ENCODE assay signal across 14 mouse cellular contexts in genomic region chr13:59040156-59040915, GRCm38 (mm10).
DNase-seq lines count a peak whose midpoint lies in the region; ATAC-seq and TF ChIP-seq lines count a peak whose summit lies in the region.
"Had no signal": no experiment of that assay in that cellular context is flagged by ENCODE, and none has a peak within 500 bp of the region (broad histone marks: within the 10 kb centered on the region; RNA-seq: fewer than 3 reads in every experiment).

No protein-coding gene starts in this region.

- no peak overlapping the region for H3K9ac ChIP-seq in heart, embryonic 11.5 days (ENCODE audit: low read depth, low read length)
- H3K9ac ChIP-seq in forebrain, embryonic 16.5 days (replicated peaks; ENCODE audit: low read depth, low read length): no peak overlapping the region
- H3K9ac ChIP-seq in neural tube, embryonic 13.5 days: peak overlapping the region; percentile 45; the same call in 1 of the 2 replicates

- DNase-seq in heart, adult 11 months: peak; percentile 53
- DNase-seq in midbrain, embryonic 10.5 days (ENCODE audit: low spot score): peak; percentile 36
- DNase-seq in lung, postnatal 10 days: no peak
- DNase-seq in gastrocnemius, adult 2 months: no peak
- DNase-seq: adrenal gland, postnatal 10 days; gastrocnemius, postnatal 25 days; kidney, postnatal 36 days; lung, postnatal 14 days had no signal

- no peaks in the 10 kb centered on the region for H3K9me3 ChIP-seq in heart, embryonic 11.5 days (replicated peaks; ENCODE audit: control insufficient read depth, low read length)
- no peaks in the 10 kb centered on the region for H3K9me3 ChIP-seq in forebrain, embryonic 16.5 days (ENCODE audit: control insufficient read depth, low read length)
- no peaks in the 10 kb centered on the region for H3K9me3 ChIP-seq in midbrain, embryonic 10.5 days (replicated peaks)
- no peaks in the 10 kb centered on the region for H3K9me3 ChIP-seq in neural tube, embryonic 13.5 days

- no peaks in the 10 kb centered on the region for H3K27me3 ChIP-seq in heart, embryonic 11.5 days (ENCODE audit: control insufficient read depth, insufficient read depth, low read length)
- H3K27me3 ChIP-seq in forebrain, embryonic 16.5 days (replicated peaks; ENCODE audit: control insufficient read depth, insufficient read depth, low read length): no peaks in the 10 kb centered on the region
- H3K27me3 ChIP-seq in midbrain, embryonic 10.5 days (ENCODE audit: low read depth, poor library complexity, severe bottlenecking): no peaks in the 10 kb centered on the region
- no peaks in the 10 kb centered on the region for H3K27me3 ChIP-seq in neural tube, embryonic 13.5 days

- no peak for ATAC-seq in heart, embryonic 11.5 days (replicated peaks; ENCODE audit: insufficient number of reproducible peaks, low FRiP score, low TSS enrichment)
- peak; percentile 41 for ATAC-seq in forebrain, embryonic 16.5 days
- ATAC-seq in neural tube, embryonic 13.5 days (ENCODE audit: low read depth): peak; percentile 69
- ATAC-seq in cerebellum, adult (ENCODE audit: insufficient number of reproducible peaks, low FRiP score, low TSS enrichment): no peak
- ATAC-seq: inflammation-experienced regulatory T-cells, adult 6 months had no signal

- TF ChIP-seq CTCF in gastrocnemius, adult 2 months (IDR thresholded peaks at IDR 0.05): no peak

- no peak overlapping the region for H3K4me3 ChIP-seq in heart, embryonic 11.5 days (ENCODE audit: low read depth, low read length)
- no peak overlapping the region for H3K4me3 ChIP-seq in forebrain, embryonic 16.5 days (replicated peaks; ENCODE audit: low read length)
- peak overlapping the region; percentile 26; the same call in 1 of the 2 replicates for H3K4me3 ChIP-seq in midbrain, embryonic 10.5 days
- H3K4me3 ChIP-seq in neural tube, embryonic 13.5 days: no peak overlapping the region; the same call in 1 of the 2 replicates
- no peak overlapping the region for H3K4me3 ChIP-seq in gastrocnemius, adult 2 months
- H3K4me3 ChIP-seq: myocyte had no signal

- H3K27ac ChIP-seq in heart, embryonic 11.5 days (ENCODE audit: low read depth, low read length): no peak overlapping the region
- H3K27ac ChIP-seq in forebrain, embryonic 16.5 days (ENCODE audit: low read length): peak overlapping the region; percentile 97
- H3K27ac ChIP-seq in midbrain, embryonic 10.5 days (replicated peaks): peak overlapping the region; percentile 87
- peak overlapping the region; percentile 96 for H3K27ac ChIP-seq in neural tube, embryonic 13.5 days (replicated peaks)
- no peak overlapping the region for H3K27ac ChIP-seq in gastrocnemius, adult 2 months

- WGBS in heart, embryonic 11.5 days (ENCODE audit: insufficient replicate concordance): 77% methylated on average over 16 of the region's 16 CpGs
- 29% methylated on average over 16 of the region's 16 CpGs for WGBS in forebrain, embryonic 16.5 days
- 56% methylated on average over 16 of the region's 16 CpGs for WGBS in midbrain, embryonic 10.5 days
- WGBS in neural tube, embryonic 13.5 days: 33% methylated on average over 16 of the region's 16 CpGs

- intact Hi-C loops in gastrocnemius, adult 2 months (cut with DNase I): no loop called here

- no peaks in the 10 kb centered on the region for H3K36me3 ChIP-seq in heart, embryonic 11.5 days (ENCODE audit: control insufficient read depth, insufficient read depth, low read length)
- no peaks in the 10 kb centered on the region for H3K36me3 ChIP-seq in forebrain, embryonic 16.5 days (ENCODE audit: control insufficient read depth, insufficient read depth)
- H3K36me3 ChIP-seq in midbrain, embryonic 10.5 days: no peaks in the 10 kb centered on the region
- no peaks in the 10 kb centered on the region for H3K36me3 ChIP-seq in neural tube, embryonic 13.5 days

- H3K4me2 ChIP-seq in heart, embryonic 11.5 days: no peak overlapping the region
- peak overlapping the region; percentile 18 for H3K4me2 ChIP-seq in forebrain, embryonic 16.5 days (ENCODE audit: low read length)
- peak overlapping the region; percentile 46 for H3K4me2 ChIP-seq in neural tube, embryonic 13.5 days

- no peaks in the 10 kb centered on the region for H3K4me1 ChIP-seq in heart, embryonic 11.5 days (ENCODE audit: control insufficient read depth, insufficient read depth, low read length)
- peaks cover 24% of the 10 kb centered on the region for H3K4me1 ChIP-seq in forebrain, embryonic 16.5 days (replicated peaks; ENCODE audit: control insufficient read depth, insufficient read depth, low read length)
- H3K4me1 ChIP-seq in midbrain, embryonic 10.5 days: peaks cover 31% of the 10 kb centered on the region
- H3K4me1 ChIP-seq in neural tube, embryonic 13.5 days (replicated peaks): peaks cover 28% of the 10 kb centered on the region

Comparison
In these comparisons a context has a peak if more than half of its experiments do, and no peak if none do; other contexts are left out.
1. DNase-seq: peak in heart, adult 11 months (single experiment) and midbrain, embryonic 10.5 days (single experiment); none in lung, postnatal 10 days (single experiment) and gastrocnemius, adult 2 months (single experiment).
2. ATAC-seq: peak in forebrain, embryonic 16.5 days (single experiment) and neural tube, embryonic 13.5 days (single experiment); none in heart, embryonic 11.5 days (single experiment) and cerebellum, adult (single experiment).
3. H3K27ac ChIP-seq: peak in forebrain, embryonic 16.5 days (single experiment), midbrain, embryonic 10.5 days (single experiment) and neural tube, embryonic 13.5 days (single experiment); none in heart, embryonic 11.5 days (single experiment) and gastrocnemius, adult 2 months (single experiment).